9 mouse cellular contexts compared by ENCODE assay signal in genomic region chr1:33946601-33947395, GRCm38 (mm10). TPM values are rescaled to one million over a fixed set of nuclear protein-coding genes. Genes with fewer than 3 reads are reported as not detected.
DNase-seq lines count a peak whose midpoint lies in the region; ATAC-seq lines count a peak whose summit lies in the region.
"Had no signal": no experiment of that assay in that cellular context is flagged by ENCODE, and none has a peak within 500 bp of the region (broad histone marks: within the 10 kb centered on the region; RNA-seq: fewer than 3 reads in every experiment).

No protein-coding gene starts in this region.

- no peak overlapping the region for H3K4me3 ChIP-seq in heart, embryonic 12.5 days

- intact Hi-C loops in heart, postnatal 25 days (cut with DNase I) = no loop called here
- intact Hi-C loops in left cerebral cortex, postnatal 25 days (cut with DNase I) = loop anchor here (5.0 kb wide), 1 partner anchor 39 kb away; the partner anchor contains the start of genes Bend6 and Dst

- DNase-seq in heart, adult 11 months = peak; percentile 93
- no peak for DNase-seq in heart, postnatal 25 days (ENCODE audit: low spot score)
- peak; percentile 92 for DNase-seq in cerebellum, adult 9-11 months
- peak; percentile 72 to 92 for DNase-seq in left cerebral cortex, postnatal 25 days (ENCODE audit: low spot score in 2 of 2)
- DNase-seq in urinary bladder, postnatal 4 days (ENCODE audit: low spot score in 2 of 2) = no peak
- no peak for DNase-seq in adrenal gland, postnatal 4 days (ENCODE audit: low spot score in 2 of 2)
- DNase-seq in adipocyte (ENCODE audit: low spot score) = no peak
- DNase-seq: lung, embryonic 14.5 days had no signal

- H3K36me3 ChIP-seq in heart, embryonic 12.5 days = no peaks in the 10 kb centered on the region

- H3K27me3 ChIP-seq in heart, embryonic 12.5 days (replicated peaks) = no peaks in the 10 kb centered on the region

- H3K9me3 ChIP-seq in heart, embryonic 12.5 days (replicated peaks) = no peaks in the 10 kb centered on the region

- ATAC-seq in heart, embryonic 12.5 days (ENCODE audit: insufficient number of reproducible peaks, low FRiP score) = peak; percentile 64; the same call in 1 of the 2 replicates

- H3K27ac ChIP-seq in heart, embryonic 12.5 days (ENCODE audit: poor library complexity, severe bottlenecking) = peak overlapping the region; percentile 78

- no peak overlapping the region for H3K9ac ChIP-seq in heart, embryonic 12.5 days
- H3K9ac ChIP-seq: lung, embryonic 14.5 days had no signal

- H3K4me2 ChIP-seq in heart, embryonic 12.5 days = no peak overlapping the region
- H3K4me2 ChIP-seq: lung, embryonic 14.5 days had no signal

- peaks cover 32% of the 10 kb centered on the region for H3K4me1 ChIP-seq in heart, embryonic 12.5 days (replicated peaks)

- WGBS in heart, embryonic 12.5 days = 63% methylated on average over 12 of the region's 12 CpGs

RNA-seq across cellular contexts. Expression of gene Dst, which starts 38.8 kb away (rescaled TPM):
- total RNA-seq in heart, postnatal 25 days (2021) = 100 to 1,000 TPM; 338 to 369 TPM
- polyA plus RNA-seq in heart, embryonic 12.5 days (2016; fragmentation: Nextera tagmentation; extraction: Ambion mirVana) = 28.4 TPM in 2 replicates
- 100 to 1,000 TPM; 237 to 263 TPM for total RNA-seq in left cerebral cortex, postnatal 25 days (2021)
- 100 to 1,000 TPM; 136 to 151 TPM for total RNA-seq in adrenal gland, postnatal 4 days (2021)

RNA-seq across cellular contexts. Expression of gene Bend6, which starts 39.2 kb away (rescaled TPM):
- total RNA-seq in heart, postnatal 25 days (2021) = 1 to 10 TPM; 2.3 to 2.4 TPM
- polyA plus RNA-seq in heart, embryonic 12.5 days (2016; fragmentation: Nextera tagmentation; extraction: Ambion mirVana) = 5.6 and 5.9 TPM in 2 replicates
- total RNA-seq in left cerebral cortex, postnatal 25 days (2021) = 100 to 1,000 TPM; 123 to 127 TPM
- total RNA-seq in adrenal gland, postnatal 4 days (2021) = 1 to 10 TPM; 2.1 to 2.5 TPM

Comparison
In these comparisons a context has a peak if more than half of its experiments do, and no peak if none do; other contexts are left out.
1. DNase-seq: peak in heart, adult 11 months (single experiment), cerebellum, adult 9-11 months (single experiment) and left cerebral cortex, postnatal 25 days (2 of 2); none in heart, postnatal 25 days (single experiment), urinary bladder, postnatal 4 days (0 of 2), adrenal gland, postnatal 4 days (0 of 2) and adipocyte (single experiment).
2. RNA of gene Bend6, which starts 39.2 kb away (total RNA-seq): 123 to 127 TPM in left cerebral cortex, postnatal 25 days; 2.1 to 2.5 TPM in adrenal gland, postnatal 4 days and 2.3 to 2.4 TPM in heart, postnatal 25 days; every median in the first group is over 10 times any median in the second.